Mouse (Mus musculus): Measurements from ENCODE around the gene Ifitm1.
"Not testable (repeated sequence)": the region's sequence is repeated elsewhere in the genome, so short reads cannot be mapped to it uniquely, and the experiment has no call there.

The Ifitm1 gene

GRCm38 (mm10) chr7:141017824-141018223 is 50.8 kb downstream of the Ifitm1 start, which contains the start of gene Ifitm6:
Ifitm6 (minus strand) TSS chr7:141017924.
- not testable (repeated sequence) for DNase-seq

DNA sequence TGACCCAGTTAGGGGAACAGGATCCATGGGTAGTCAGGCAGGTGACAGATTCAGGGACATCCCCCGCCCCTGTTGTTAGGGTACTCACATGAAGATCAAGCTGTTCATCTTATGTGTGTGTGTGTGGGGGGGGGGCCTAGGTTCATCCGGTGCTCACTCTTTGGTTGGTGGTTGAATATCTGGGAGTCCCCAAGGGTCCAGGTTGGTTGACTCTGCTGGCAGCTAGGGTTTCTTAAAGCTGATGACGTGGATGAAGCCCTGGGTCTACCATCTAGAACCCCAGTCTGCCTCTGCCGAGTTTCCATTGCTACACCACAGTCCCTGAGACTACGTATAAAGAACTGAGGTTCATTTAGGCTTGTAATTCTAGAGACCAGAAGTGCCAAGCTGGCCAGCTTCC is 52.0 kb downstream of the Ifitm1 start:
- no peak for DNase-seq
